ENCODE assay signal across 8 mouse cellular contexts in the genomic region with DNA sequence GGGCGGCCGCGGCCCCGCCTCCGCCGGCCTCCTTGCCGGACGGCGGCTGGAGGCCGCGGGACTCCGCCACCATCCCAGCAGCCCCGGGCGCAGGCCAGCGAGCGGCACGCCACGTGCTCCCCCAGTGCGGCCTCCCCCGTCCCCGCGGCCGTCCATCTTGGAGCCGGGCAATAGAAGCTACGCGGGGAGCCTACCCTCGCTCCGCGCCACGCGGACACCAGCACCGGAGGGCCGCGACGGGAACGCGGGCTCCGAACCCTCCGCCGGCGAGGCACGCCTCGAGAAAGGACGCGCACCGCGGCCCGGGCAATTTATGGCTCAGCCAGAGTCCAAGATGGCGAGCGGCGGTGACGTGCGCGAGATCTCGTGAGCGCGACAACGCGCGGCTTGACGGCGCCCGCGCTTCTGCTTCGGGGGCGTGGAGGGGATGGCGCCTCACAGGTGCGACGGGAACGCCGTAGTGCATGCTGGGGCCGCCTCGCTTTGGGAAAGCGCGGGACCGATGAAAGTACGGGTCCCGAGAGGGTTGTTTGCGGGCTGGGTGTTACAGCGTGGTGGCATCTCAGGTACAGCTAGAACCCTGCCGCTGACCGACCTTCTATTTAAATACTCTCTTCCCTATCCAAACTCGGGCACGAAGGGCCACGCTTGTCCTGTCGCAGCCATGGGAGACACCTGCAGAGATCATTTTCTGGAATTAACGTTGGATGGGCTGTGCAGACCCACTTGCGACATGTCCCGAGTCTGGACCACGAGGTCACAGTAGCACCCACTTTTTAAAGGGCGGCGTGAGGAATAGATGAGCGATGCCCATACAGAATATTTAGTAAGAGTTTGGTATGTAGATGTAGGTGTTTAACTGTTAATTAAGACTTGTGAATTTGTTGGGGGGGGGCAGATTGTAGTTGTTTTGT. TPM values are rescaled to one million over a fixed set of nuclear protein-coding genes. Genes with fewer than 3 reads are reported as not detected.
DNase-seq lines count a peak whose midpoint lies in the region; ATAC-seq and TF ChIP-seq lines count a peak whose summit lies in the region.

A gene (plus strand): TSS at position 157 of the 914 bp plus-strand sequence.
A gene (minus strand): TSS at position 400 of the 914 bp plus-strand sequence.

- WGBS in heart, embryonic 14.5 days: under 1% methylated on average over 91 of the region's 93 CpGs
- WGBS in liver, embryonic 14.5 days (ENCODE audit: insufficient replicate concordance): under 1% methylated on average over 92 of the region's 93 CpGs
- WGBS in neural tube, embryonic 11.5 days: under 1% methylated on average over 91 of the region's 93 CpGs
- WGBS in stomach, postnatal 0 days: 1% methylated on average over 82 of the region's 93 CpGs

- TF ChIP-seq CTCF in liver, embryonic 14.5 days (IDR thresholded peaks at IDR 0.05; ENCODE audit: low read depth): no peak
- TF ChIP-seq CTCF in stomach, postnatal 0 days (IDR thresholded peaks at IDR 0.05; ENCODE audit: low read depth): no peak

- H3K27ac ChIP-seq in brown adipose tissue, adult 24 weeks (replicated peaks; ENCODE audit: low read depth, low read length): peak within 1 kb of the TSS; percentile 91
- peak within 1 kb of the TSS; percentile 94 to 95 for H3K27ac ChIP-seq in heart, embryonic 14.5 days (replicated peaks in 1 of 2; ENCODE audit: control insufficient read depth in 1 of 2, insufficient read depth in 1 of 2, low read depth in 2 of 2, low read length in 2 of 2)
- H3K27ac ChIP-seq in liver, embryonic 14.5 days: peak within 1 kb of the TSS; percentile 87
- H3K27ac ChIP-seq in neural tube, embryonic 11.5 days (ENCODE audit: low read depth, low read length): peak within 1 kb of the TSS; percentile 75
- peak within 1 kb of the TSS; percentile 97 for H3K27ac ChIP-seq in stomach, postnatal 0 days (replicated peaks)

- no peaks in the 10 kb centered on the region for H3K27me3 ChIP-seq in heart, embryonic 14.5 days (ENCODE audit: control insufficient read depth, insufficient read depth, low read length)
- no peaks in the 10 kb centered on the region for H3K27me3 ChIP-seq in liver, embryonic 14.5 days (ENCODE audit: control insufficient read depth, insufficient read depth, low read length)
- H3K27me3 ChIP-seq in neural tube, embryonic 11.5 days (ENCODE audit: control insufficient read depth, insufficient read depth, low read length): no peaks in the 10 kb centered on the region
- H3K27me3 ChIP-seq in stomach, postnatal 0 days (ENCODE audit: control insufficient read depth, insufficient read depth, low read length): no peaks in the 10 kb centered on the region

- TF ChIP-seq EP300 in liver, embryonic 14.5 days (IDR thresholded peaks at IDR 0.05; ENCODE audit: low read depth): peak; percentile 43; the same call in 1 of the 2 replicates
- peak; percentile 89 for TF ChIP-seq EP300 in stomach, postnatal 0 days (optimal IDR thresholded peaks at IDR 0.05)

- peaks cover 26% of the 10 kb centered on the region for H3K36me3 ChIP-seq in heart, embryonic 14.5 days (ENCODE audit: control insufficient read depth, insufficient read depth, low read length)
- peaks cover 9% of the 10 kb centered on the region for H3K36me3 ChIP-seq in liver, embryonic 14.5 days (replicated peaks; ENCODE audit: control insufficient read depth, insufficient read depth, low read depth)
- H3K36me3 ChIP-seq in neural tube, embryonic 11.5 days (ENCODE audit: control insufficient read depth, insufficient read depth, low read length): no peaks in the 10 kb centered on the region
- no peaks in the 10 kb centered on the region for H3K36me3 ChIP-seq in stomach, postnatal 0 days (ENCODE audit: control insufficient read depth, insufficient read depth, low read length)

- ATAC-seq in heart, embryonic 14.5 days (ENCODE audit: insufficient number of reproducible peaks, insufficient read depth, low FRiP score, low read depth): peak; percentile 94
- ATAC-seq in liver, embryonic 14.5 days (ENCODE audit: insufficient read depth): peak; percentile 93
- ATAC-seq in neural tube, embryonic 11.5 days (ENCODE audit: insufficient read depth, low FRiP score, low TSS enrichment): peak; percentile 97
- ATAC-seq in stomach, postnatal 0 days (ENCODE audit: low FRiP score, low TSS enrichment): peak; percentile 97

- no peaks in the 10 kb centered on the region for H3K9me3 ChIP-seq in heart, embryonic 14.5 days (ENCODE audit: control insufficient read depth, low read length)
- no peaks in the 10 kb centered on the region for H3K9me3 ChIP-seq in liver, embryonic 14.5 days (ENCODE audit: control insufficient read depth, low read length)
- H3K9me3 ChIP-seq in neural tube, embryonic 11.5 days (ENCODE audit: control insufficient read depth, low read length): no peaks in the 10 kb centered on the region
- no peaks in the 10 kb centered on the region for H3K9me3 ChIP-seq in stomach, postnatal 0 days (ENCODE audit: control insufficient read depth, low read length)

- peak; percentile 96 for DNase-seq in CD4-positive, CD25-positive, alpha-beta regulatory T cell, adult 2 months (ENCODE audit: low read depth, low spot score)
- DNase-seq in fibroblast of lung, adult 2 months (ENCODE audit: low read depth): peak; percentile 70
- DNase-seq in kidney, postnatal 14 days: peak; percentile 95
- DNase-seq in liver, embryonic 14.5 days (ENCODE audit: low read depth in 3 of 3, low spot score in 3 of 3): peak; percentile 85 to 89 (median 86)
- peak; percentile 95 for DNase-seq in neural tube, embryonic 11.5 days (ENCODE audit: low spot score)
- peak; percentile 95 for DNase-seq in stomach, postnatal 0 days (ENCODE audit: low spot score)

- peak within 1 kb of the TSS; percentile 90 for H3K4me3 ChIP-seq in brown adipose tissue, adult 24 weeks (ENCODE audit: insufficient read depth, low read depth, low read length)
- peak within 1 kb of the TSS; percentile 95 for H3K4me3 ChIP-seq in heart, embryonic 14.5 days (ENCODE audit: control insufficient read depth in 1 of 2, insufficient read depth in 1 of 2, low read depth in 1 of 2, low read length in 2 of 2)
- peak within 1 kb of the TSS; percentile 82 to 98 for H3K4me3 ChIP-seq in liver, embryonic 14.5 days (ENCODE audit: insufficient read depth in 1 of 2, low read depth in 2 of 2, low read length in 2 of 2)
- peak within 1 kb of the TSS; percentile 92 for H3K4me3 ChIP-seq in neural tube, embryonic 11.5 days (ENCODE audit: low read depth, low read length)
- peak within 1 kb of the TSS; percentile 84 for H3K4me3 ChIP-seq in stomach, postnatal 0 days (ENCODE audit: low read depth, low read length)

- H3K4me2 ChIP-seq in heart, embryonic 14.5 days (ENCODE audit: low read length): peak within 1 kb of the TSS; percentile 72
- H3K4me2 ChIP-seq in liver, embryonic 14.5 days (ENCODE audit: low read depth): peak within 1 kb of the TSS; percentile 73
- H3K4me2 ChIP-seq in neural tube, embryonic 11.5 days (ENCODE audit: low read depth): peak within 1 kb of the TSS; percentile 76
- peak within 1 kb of the TSS; percentile 82 for H3K4me2 ChIP-seq in stomach, postnatal 0 days (replicated peaks; ENCODE audit: low read depth)

- 0 out of 2 replicates have a peak, but pooled peaks cover 2% of the 10 kb centered on the region for H3K4me1 ChIP-seq in brown adipose tissue, adult 24 weeks (ENCODE audit: control insufficient read depth, insufficient read depth, insufficient read length, low read length)
- H3K4me1 ChIP-seq in heart, embryonic 14.5 days (ENCODE audit: control insufficient read depth in 2 of 2, insufficient read depth in 2 of 2, low read length in 2 of 2): peaks cover 0 to 37% of the 10 kb centered on the region in 2 experiments; a peak in 2 of 4 replicates
- peaks cover 30 to 37% of the 10 kb centered on the region in 2 experiments for H3K4me1 ChIP-seq in liver, embryonic 14.5 days (replicated peaks; ENCODE audit: control insufficient read depth in 2 of 2, insufficient read depth in 2 of 2, low read length in 1 of 2)
- peaks cover 11% of the 10 kb centered on the region; the same call in 1 of the 2 replicates for H3K4me1 ChIP-seq in neural tube, embryonic 11.5 days (ENCODE audit: control insufficient read depth, insufficient read depth, low read length)
- H3K4me1 ChIP-seq in stomach, postnatal 0 days (replicated peaks; ENCODE audit: control insufficient read depth, insufficient read depth): peaks cover 4% of the 10 kb centered on the region; the same call in 1 of the 2 replicates

- peak within 1 kb of the TSS; percentile 99 for H3K9ac ChIP-seq in heart, embryonic 14.5 days (ENCODE audit: low read length)
- peak within 1 kb of the TSS; percentile 99 for H3K9ac ChIP-seq in liver, embryonic 14.5 days (replicated peaks)
- peak within 1 kb of the TSS; percentile 98 for H3K9ac ChIP-seq in neural tube, embryonic 11.5 days (ENCODE audit: low read length)
- peak within 1 kb of the TSS; percentile 96 for H3K9ac ChIP-seq in stomach, postnatal 0 days (ENCODE audit: low read length)

RNA-seq across cellular contexts. Expression of the first gene that starts in this region (rescaled TPM):
- 21.4 and 26.4 TPM in 2 replicates for polyA plus RNA-seq in brown adipose tissue, adult 24 weeks (2012; ENCODE audit: insufficient read depth, insufficient read length, missing spikeins)
- 21.2 and 21.8 TPM in 2 replicates for polyA plus RNA-seq in heart, embryonic 14.5 days (2014; fragmentation: Nextera tagmentation; extraction: Ambion mirVana)
- polyA plus RNA-seq in liver, embryonic 14.5 days (2012; rRNA removed): 4.2 and 5.9 TPM in 2 replicates
- 9.2 TPM in 2 replicates for polyA plus RNA-seq in liver, embryonic 14.5 days (2014; fragmentation: Nextera tagmentation; extraction: Ambion mirVana)
- polyA plus RNA-seq in neural tube, embryonic 11.5 days (2014; fragmentation: Nextera tagmentation; extraction: Ambion mirVana): 16.8 and 17.0 TPM in 2 replicates
- polyA plus RNA-seq in stomach, postnatal 0 days (2015; fragmentation: Nextera tagmentation; extraction: Ambion mirVana): 6.8 and 8.4 TPM in 2 replicates

RNA-seq across cellular contexts. Expression of the second gene that starts in this region (rescaled TPM):
- polyA plus RNA-seq in brown adipose tissue, adult 24 weeks (2012; ENCODE audit: insufficient read depth, insufficient read length, missing spikeins): 65.6 and 89.1 TPM in 2 replicates
- polyA plus RNA-seq in heart, embryonic 14.5 days (2014; fragmentation: Nextera tagmentation; extraction: Ambion mirVana): 96.4 and 99.9 TPM in 2 replicates
- polyA plus RNA-seq in liver, embryonic 14.5 days (2012; rRNA removed): 42.5 and 67.0 TPM in 2 replicates
- polyA plus RNA-seq in liver, embryonic 14.5 days (2014; fragmentation: Nextera tagmentation; extraction: Ambion mirVana): 66.3 and 70.6 TPM in 2 replicates
- polyA plus RNA-seq in neural tube, embryonic 11.5 days (2014; fragmentation: Nextera tagmentation; extraction: Ambion mirVana): 94.0 and 106 TPM in 2 replicates
- polyA plus RNA-seq in stomach, postnatal 0 days (2015; fragmentation: Nextera tagmentation; extraction: Ambion mirVana): 63.5 and 64.0 TPM in 2 replicates

Comparison
In these comparisons a context has a peak if more than half of its experiments do, and no peak if none do; other contexts are left out.
1. Peak in every context shown above with its lines: DNase-seq, ATAC-seq, H3K4me3 ChIP-seq and H3K27ac ChIP-seq.